Mouse (Mus musculus): Measurements from ENCODE around the gene Wnt7a. TPM values are rescaled to one million over a fixed set of nuclear protein-coding genes. Genes with fewer than 3 reads are reported as not detected.
A peak's percentile ranks its signal among the peaks of the same experiment; 100 is the strongest.

The Wnt7a gene
- polyA plus RNA-seq, 1 experiment, result not detected

DNA sequence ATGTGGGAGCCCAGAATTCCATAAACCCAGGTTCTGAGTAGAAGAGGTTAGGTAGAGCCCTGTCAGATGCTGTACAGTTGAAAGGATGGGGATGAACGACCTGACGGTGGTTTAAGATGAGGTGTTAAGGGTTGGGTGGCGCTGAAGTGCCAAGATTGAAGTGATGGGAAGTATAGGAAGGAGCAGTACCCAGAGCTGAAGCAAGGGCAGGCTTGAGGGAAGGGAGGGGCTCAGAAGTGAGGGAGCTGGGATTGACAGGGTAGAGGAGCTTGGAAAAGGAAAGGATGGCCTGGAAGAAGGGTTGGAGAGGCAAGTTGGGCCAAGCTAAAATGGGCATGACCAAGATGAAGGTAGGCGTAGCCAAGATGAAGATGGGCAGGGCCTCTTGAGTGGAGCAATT lies 10.5 kb upstream of the Wnt7a start:
- 77% methylated on average over 4 of the region's 4 CpGs for WGBS
- no peak overlapping the region for H3K27ac ChIP-seq (ENCODE audit: insufficient read depth, low read depth, low read length)
- no peaks in the 10 kb centered on the region for H3K4me1 ChIP-seq (ENCODE audit: control insufficient read depth, insufficient read depth, low read length)
- TF ChIP-seq CTCF (IDR thresholded peaks at IDR 0.05; ENCODE audit: insufficient read depth, low read depth, low read length), result no peak
- no peak for TF ChIP-seq POLR2A (IDR thresholded peaks at IDR 0.05; ENCODE audit: insufficient read depth, low read depth, low read length)
- no peak overlapping the region for H3K4me3 ChIP-seq (ENCODE audit: insufficient read depth, low read depth, low read length)

DNA sequence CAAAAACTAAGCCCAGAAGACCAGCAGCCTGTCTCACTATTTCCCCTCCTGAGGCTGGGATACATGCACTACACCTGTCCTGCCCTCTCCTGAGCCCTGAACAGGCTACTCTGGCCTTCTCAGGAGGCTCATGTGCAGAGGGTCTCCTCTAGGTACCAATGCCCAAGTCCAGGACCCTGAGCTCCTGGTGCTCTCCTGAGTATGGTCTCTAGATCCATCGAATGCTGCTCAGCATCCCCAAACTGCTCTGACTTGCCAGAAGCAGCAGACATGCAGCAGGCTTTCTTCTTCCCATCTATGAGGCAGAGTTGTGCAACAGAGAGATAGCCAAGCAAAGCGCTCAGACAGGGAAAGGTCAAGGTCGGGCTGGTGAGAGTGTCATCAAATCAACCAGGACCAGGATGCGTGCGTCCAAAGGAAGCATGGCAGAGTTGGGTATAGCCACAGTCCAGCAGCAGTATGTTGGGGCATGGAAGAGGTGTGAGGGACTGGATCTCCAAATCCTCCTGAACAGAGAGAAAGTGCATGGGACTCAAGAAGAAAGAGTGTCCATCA lies 6.2 kb upstream of the Wnt7a start:
- H3K4me1 ChIP-seq (ENCODE audit: control insufficient read depth, insufficient read depth, low read length), result no peaks in the 10 kb centered on the region
- no peak overlapping the region for H3K27ac ChIP-seq (ENCODE audit: insufficient read depth, low read depth, low read length)
- WGBS, result 91% methylated on average over 5 of the region's 5 CpGs
- no peak overlapping the region for H3K4me3 ChIP-seq (ENCODE audit: insufficient read depth, low read depth, low read length)
- TF ChIP-seq CTCF (IDR thresholded peaks at IDR 0.05; ENCODE audit: insufficient read depth, low read depth, low read length), result no peak
- no peak for TF ChIP-seq POLR2A (IDR thresholded peaks at IDR 0.05; ENCODE audit: insufficient read depth, low read depth, low read length)

DNA sequence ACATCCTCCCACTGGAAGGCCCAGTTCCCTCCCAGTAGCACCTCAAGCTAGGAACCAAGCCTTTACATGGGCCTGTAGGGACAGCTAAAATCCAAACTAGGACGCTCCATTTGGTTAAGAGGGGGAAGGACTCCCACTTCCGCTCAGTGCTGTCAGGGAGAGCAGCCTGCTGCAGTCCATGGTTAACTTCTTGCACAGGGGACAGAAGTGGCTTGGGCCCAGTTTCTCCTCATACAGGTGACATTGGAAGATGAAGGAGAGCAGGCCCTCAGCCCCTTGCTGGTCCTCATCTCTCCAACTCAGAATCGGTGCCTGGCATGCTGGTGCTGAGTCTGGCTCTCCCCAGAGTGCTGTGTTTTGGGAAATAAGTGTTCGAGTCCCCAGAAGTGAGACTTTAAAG lies 5.0 kb upstream of the Wnt7a start:
- no peak overlapping the region for H3K27ac ChIP-seq (ENCODE audit: insufficient read depth, low read depth, low read length)
- WGBS, result 86% methylated on average over 4 of the region's 4 CpGs
- H3K4me1 ChIP-seq (ENCODE audit: control insufficient read depth, insufficient read depth, low read length), result 0 out of 2 replicates have a peak, but pooled peaks cover 3% of the 10 kb centered on the region
- no peak overlapping the region for H3K4me3 ChIP-seq (ENCODE audit: insufficient read depth, low read depth, low read length)
- no peak for TF ChIP-seq POLR2A (IDR thresholded peaks at IDR 0.05; ENCODE audit: insufficient read depth, low read depth, low read length)
- no peak for TF ChIP-seq CTCF (IDR thresholded peaks at IDR 0.05; ENCODE audit: insufficient read depth, low read depth, low read length)

- peaks cover 15% of the 10 kb centered on the region for H3K4me1 ChIP-seq (ENCODE audit: control insufficient read depth, insufficient read depth, low read length)
- no peak overlapping the region for H3K4me3 ChIP-seq (ENCODE audit: insufficient read depth, low read depth, low read length)
- 4% methylated on average over 4 of the region's 4 CpGs for WGBS
- no peak overlapping the region for H3K27ac ChIP-seq (ENCODE audit: insufficient read depth, low read depth, low read length)
- TF ChIP-seq CTCF (IDR thresholded peaks at IDR 0.05; ENCODE audit: insufficient read depth, low read depth, low read length) (peak; percentile 57), POLR2A (IDR thresholded peaks at IDR 0.05; ENCODE audit: insufficient read depth, low read depth, low read length) (no peak)
Observed at GRCm38 (mm10) chr6:91414890-91415289, 3.7 kb upstream of the Wnt7a start.

GRCm38 (mm10) chr6:91411369-91411981 lies 312 bp upstream of the Wnt7a start:
- H3K4me1 ChIP-seq (ENCODE audit: control insufficient read depth, insufficient read depth, low read length), result peaks cover 19% of the 10 kb centered on the region
- H3K27ac ChIP-seq (ENCODE audit: insufficient read depth, low read depth, low read length), result no peak overlapping the region
- WGBS, result under 1% methylated on average over 44 of the region's 47 CpGs
- TF ChIP-seq CTCF (IDR thresholded peaks at IDR 0.05; ENCODE audit: insufficient read depth, low read depth, low read length) (peak; percentile 96), POLR2A (IDR thresholded peaks at IDR 0.05; ENCODE audit: insufficient read depth, low read depth, low read length) (no peak)
- peak overlapping the region; percentile 86 for H3K4me3 ChIP-seq (ENCODE audit: insufficient read depth, low read depth, low read length)

- Histone ChIP-seq H3K4me1 (ENCODE audit: control insufficient read depth, insufficient read depth, low read length) (peaks cover 19% of the 10 kb centered on the region), H3K4me3 (ENCODE audit: insufficient read depth, low read depth, low read length) (peak overlapping the region; percentile 86), H3K27ac (ENCODE audit: insufficient read depth, low read depth, low read length) (no peak overlapping the region; the same call in 1 of the 2 replicates)
- TF ChIP-seq POLR2A (IDR thresholded peaks at IDR 0.05; ENCODE audit: insufficient read depth, low read depth, low read length), result no peak
- no peak for TF ChIP-seq CTCF (IDR thresholded peaks at IDR 0.05; ENCODE audit: insufficient read depth, low read depth, low read length)
- 2% methylated on average over 26 of the region's 26 CpGs for WGBS
Observed at GRCm38 (mm10) chr6:91410168-91410780, 889 bp downstream of the Wnt7a start.

DNA sequence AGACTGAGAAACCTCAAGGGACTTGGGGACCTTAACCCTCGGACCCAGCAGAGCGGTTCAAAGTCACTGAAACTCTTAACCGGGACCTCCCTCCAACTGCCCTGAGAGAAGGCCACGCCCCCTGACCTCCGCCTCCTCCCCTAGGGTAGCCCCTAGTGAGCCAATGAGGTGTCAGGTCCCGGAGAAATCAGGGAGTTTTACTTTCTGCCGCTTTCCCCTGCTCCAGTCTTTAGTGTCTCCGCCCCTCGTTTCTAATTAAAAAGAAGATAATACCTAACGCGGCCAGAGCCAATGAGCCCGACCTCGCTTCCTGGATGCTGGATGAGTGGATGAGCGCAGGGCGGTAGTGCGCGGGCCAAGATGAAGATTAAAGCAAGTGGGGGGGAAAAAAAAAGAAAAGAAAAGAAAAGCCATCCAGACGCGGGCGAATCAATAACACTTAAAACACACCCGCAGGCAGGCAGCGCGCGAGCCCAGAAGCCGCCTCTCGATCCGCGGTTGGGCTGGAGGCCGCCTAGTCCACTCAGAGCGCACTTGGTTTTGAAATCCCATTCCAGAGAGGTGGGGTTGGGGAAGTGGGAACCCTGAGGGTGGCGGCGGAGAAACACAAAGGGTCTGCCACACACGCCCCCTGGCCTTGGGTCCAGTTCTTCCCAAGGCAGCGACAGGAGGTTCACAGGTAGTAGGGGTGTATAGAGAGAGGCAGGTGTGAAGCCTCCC lies 1.6 kb downstream of the Wnt7a start:
- TF ChIP-seq CTCF (IDR thresholded peaks at IDR 0.05; ENCODE audit: insufficient read depth, low read depth, low read length) (no peak), POLR2A (IDR thresholded peaks at IDR 0.05; ENCODE audit: insufficient read depth, low read depth, low read length) (no peak)
- 4% methylated on average over 34 of the region's 34 CpGs for WGBS
- Histone ChIP-seq H3K27ac (ENCODE audit: insufficient read depth, low read depth, low read length) (no peak overlapping the region), H3K4me3 (ENCODE audit: insufficient read depth, low read depth, low read length) (peak overlapping the region; percentile 86), H3K4me1 (ENCODE audit: control insufficient read depth, insufficient read depth, low read length) (peaks cover 19% of the 10 kb centered on the region)

DNA sequence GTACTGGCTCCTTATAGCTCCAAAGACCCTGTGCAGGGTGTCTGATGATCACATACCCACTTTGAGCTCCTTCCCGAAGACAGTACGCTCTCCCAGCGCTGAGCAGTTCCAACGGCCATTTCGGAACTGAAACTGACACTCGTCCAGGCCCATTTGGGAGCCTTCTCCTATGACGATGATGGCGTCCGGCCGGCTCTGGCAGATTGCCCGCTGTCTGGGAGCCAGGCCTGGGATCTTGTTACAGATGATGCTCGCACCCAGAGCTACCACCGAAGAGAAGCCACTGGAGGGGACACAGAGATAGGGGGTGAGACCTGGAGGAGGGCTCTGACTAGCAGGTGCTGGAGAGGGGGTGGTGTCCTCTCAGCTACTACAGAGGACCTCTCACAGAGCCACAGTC lies 2.5 kb downstream of the Wnt7a start:
- H3K4me3 ChIP-seq (ENCODE audit: insufficient read depth, low read depth, low read length), result 0 out of 2 replicates have a peak overlapping the region, but pooled peaks have one; percentile 86
- TF ChIP-seq POLR2A (IDR thresholded peaks at IDR 0.05; ENCODE audit: insufficient read depth, low read depth, low read length), result no peak
- no peak for TF ChIP-seq CTCF (IDR thresholded peaks at IDR 0.05; ENCODE audit: insufficient read depth, low read depth, low read length)
- H3K27ac ChIP-seq (ENCODE audit: insufficient read depth, low read depth, low read length), result no peak overlapping the region
- WGBS, result 64% methylated on average over 13 of the region's 13 CpGs
- H3K4me1 ChIP-seq (ENCODE audit: control insufficient read depth, insufficient read depth, low read length), result peaks cover 19% of the 10 kb centered on the region

DNA sequence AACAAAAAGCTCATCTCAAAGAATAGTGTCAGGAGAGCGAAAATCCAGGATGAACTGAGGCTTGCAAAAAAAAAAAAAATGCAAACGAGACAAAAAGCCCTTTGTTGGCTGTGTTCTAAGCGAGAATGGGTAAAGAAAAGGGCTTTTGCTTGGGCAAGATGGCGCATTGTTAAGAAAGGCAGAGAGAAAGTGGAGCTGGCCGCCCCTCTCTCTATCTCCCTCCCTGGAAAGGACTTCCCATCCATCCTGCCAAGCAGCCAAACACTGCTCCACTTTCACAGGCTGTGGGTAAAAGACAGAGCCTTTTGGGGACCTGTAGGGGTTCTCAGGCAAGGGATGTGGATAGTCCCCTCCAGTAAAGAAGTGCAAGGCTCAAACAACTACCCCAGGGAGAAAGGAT lies 9.6 kb downstream of the Wnt7a start:
- TF ChIP-seq POLR2A (IDR thresholded peaks at IDR 0.05; ENCODE audit: insufficient read depth, low read depth, low read length) (no peak), CTCF (IDR thresholded peaks at IDR 0.05; ENCODE audit: insufficient read depth, low read depth, low read length) (no peak)
- 71% methylated on average over 5 of the region's 5 CpGs for WGBS
- no peak overlapping the region for H3K4me3 ChIP-seq (ENCODE audit: insufficient read depth, low read depth, low read length)
- H3K4me1 ChIP-seq (ENCODE audit: control insufficient read depth, insufficient read depth, low read length), result 0 out of 2 replicates have a peak, but pooled peaks cover 3% of the 10 kb centered on the region
- H3K27ac ChIP-seq (ENCODE audit: insufficient read depth, low read depth, low read length), result no peak overlapping the region
